Mouse (Mus musculus) heart, postnatal 36 days (tissue): ENCODE results near the gene Selenbp2. TPM values are rescaled to one million over a fixed set of nuclear protein-coding genes. Genes with fewer than 3 reads are reported as not detected.
"Not testable (repeated sequence)": the region's sequence is repeated elsewhere in the genome, so short reads cannot be mapped to it uniquely, and the experiment has no call there.

Experiments used
- DNase-seq, 2 experiments: peaks; one replicate each; pipeline ENCODE4 v3.0.0; 2021 to 2022
- intact Hi-C: fragments of 180-260 bp; cut with DNase I; formaldehyde crosslinking; loops from one replicate; pipeline ENCODE4 v1.15.1; 2025
- total RNA-seq, 2 experiments: library from RNA; stranded (reverse); gene quantifications; 2 replicates each; pipeline ENCODE4 v1.2.3; 2021

Selenbp2 gene
- total RNA-seq, 2 experiments from 2014 or later = 13.3 to 14.6 TPM

GRCm38 (mm10) chr3:94690162-94690561 is 3.2 kb upstream of the Selenbp2 start:
- intact Hi-C loops = loop anchor here (5.0 kb wide), 1 partner anchor 242 kb away; the partner anchor contains the start of gene Selenbp1
- not testable (repeated sequence) for DNase-seq

GRCm38 (mm10) chr3:94690616-94691247 is 2.6 kb upstream of the Selenbp2 start:
- no peak for DNase-seq
- intact Hi-C loops = loop anchor here (5.0 kb wide), 1 partner anchor 242 kb away; the partner anchor contains the start of gene Selenbp1

- not testable (repeated sequence) for DNase-seq
- intact Hi-C loops = loop anchor here (5.0 kb wide), 1 partner anchor 241 kb away; the partner anchor contains the start of gene Selenbp1
Measured at GRCm38 (mm10) chr3:94691694-94692093, 1.7 kb upstream of the Selenbp2 start.

GRCm38 (mm10) chr3:94693874-94694273 is 518 bp downstream of the Selenbp2 start:
- DNase-seq = not testable (repeated sequence)
- intact Hi-C loops = loop anchor here (5.0 kb wide), 1 partner anchor 238 kb away; the partner anchor contains the start of gene Selenbp1

GRCm38 (mm10) chr3:94695591-94695990 is 2.2 kb downstream of the Selenbp2 start:
- intact Hi-C loops, DNase-seq: not testable (repeated sequence)

GRCm38 (mm10) chr3:94696257-94696656 is 2.9 kb downstream of the Selenbp2 start:
- DNase-seq, intact Hi-C loops: not testable (repeated sequence)

- DNase-seq, intact Hi-C loops: not testable (repeated sequence)
Measured at GRCm38 (mm10) chr3:94702163-94702810, 8.9 kb downstream of the Selenbp2 start.

- DNase-seq = no peak
- intact Hi-C loops = no loop called here
Measured at GRCm38 (mm10) chr3:94702856-94703255, 9.5 kb downstream of the Selenbp2 start.

- DNase-seq, intact Hi-C loops: not testable (repeated sequence)
Measured at GRCm38 (mm10) chr3:94703364-94703763, 10.0 kb downstream of the Selenbp2 start.

- DNase-seq, intact Hi-C loops: not testable (repeated sequence)
Measured at GRCm38 (mm10) chr3:94710591-94710990, 17.2 kb downstream of the Selenbp2 start.

- intact Hi-C loops, DNase-seq: not testable (repeated sequence)
Measured at GRCm38 (mm10) chr3:94713424-94713823, 20.1 kb downstream of the Selenbp2 start.

GRCm38 (mm10) chr3:94718253-94718652 is 24.9 kb downstream of the Selenbp2 start:
- intact Hi-C loops, DNase-seq: not testable (repeated sequence)

GRCm38 (mm10) chr3:94723637-94724036 is 30.3 kb downstream of the Selenbp2 start:
- intact Hi-C loops = loop anchor here (5.0 kb wide), 1 partner anchor 86 kb away; no protein-coding TSS in a partner anchor
- not testable (repeated sequence) for DNase-seq

GRCm38 (mm10) chr3:94745691-94746090 is 52.3 kb downstream of the Selenbp2 start:
- intact Hi-C loops = no loop called here
- DNase-seq = no peak

Other genes with a start within 250 kb of the Selenbp2 start
- not detected for gene Oaz3, start 249.6 kb upstream of the Selenbp2 start, total RNA-seq
- under 1 TPM in 1 of 2 experiments, not detected in 1; 0.19 TPM for gene Celf3, start 215.3 kb upstream of the Selenbp2 start, total RNA-seq
- 1 to 10 TPM in 1 of 2 experiments, under 1 TPM in 1; 0.46 to 1.2 TPM for gene Riiad1, start 213.2 kb upstream of the Selenbp2 start, total RNA-seq
- gene Snx27, start 110.8 kb upstream of the Selenbp2 start, total RNA-seq = 10 to 100 TPM; 27.8 to 28.8 TPM
- not detected for gene Gm10972, start 50.4 kb upstream of the Selenbp2 start, total RNA-seq
- 1 to 10 TPM; 2.5 to 2.9 TPM for gene Tuft1, start 34.7 kb upstream of the Selenbp2 start, total RNA-seq
- under 1 TPM; 0.35 to 0.83 TPM for gene Cgn, start 92.9 kb downstream of the Selenbp2 start, total RNA-seq
- gene Pogz, start 144.0 kb downstream of the Selenbp2 start, total RNA-seq = 10 to 100 TPM; 18.7 to 21.5 TPM
- gene Psmb4, start 193.4 kb downstream of the Selenbp2 start, total RNA-seq = 100 to 1,000 TPM; 231 to 243 TPM
- gene Selenbp1, start 239.5 kb downstream of the Selenbp2 start, total RNA-seq = 100 to 1,000 TPM; 110 to 122 TPM